Mouse (Mus musculus) cerebellum, adult 2 months (tissue): ENCODE data around the gene Slc37a2.

Source experiments
- CTCF ChIP-seq: fragments of 200-500 bp; IDR thresholded peaks from 2 replicates; pipeline ENCODE4 v1.5.1; 2011; ENCODE audit warnings: low read depth, mild to moderate bottlenecking, control low read depth, low read length, moderate library complexity, borderline replicate concordance; ENCODE audit not compliant: insufficient read depth
- POLR2A ChIP-seq: fragments of 200-500 bp; IDR thresholded peaks from 2 replicates; pipeline ENCODE4 v1.6.1; 2011; ENCODE audit warnings: low read length, control low read depth, borderline replicate concordance; ENCODE audit not compliant: insufficient read depth

- TF ChIP-seq CTCF (no peak), POLR2A (no peak)
These were observed 5.6 kb downstream of the Slc37a2 start for GRCm38 (mm10) chr9:37249976-37250375.
